Mouse (Mus musculus) limb, embryonic 12.5 days (tissue): Measurements from ENCODE around the gene Arf3. TPM values are rescaled to one million over a fixed set of nuclear protein-coding genes. Genes with fewer than 3 reads are reported as not detected.

Experiments
- ATAC-seq: fragments of 200-750 bp; cut with Nextera tagmentation; 2 replicates; pipeline ENCODE4 v1.8.0; 2017; ENCODE audit warnings: low read depth, moderate TSS enrichment; ENCODE audit not compliant: insufficient number of reproducible peaks, insufficient read depth, low FRiP score, low TSS enrichment
- H3K27ac ChIP-seq: fragments of 300-500 bp; sonication (generic); 2 replicates; pipeline ENCODE4 v1.5.1; 2016; ENCODE audit warnings: mild to moderate bottlenecking, moderate library complexity
- H3K27me3 ChIP-seq: fragments of 300-500 bp; sonication (generic); 2 replicates; pipeline ENCODE4 v1.6.1; 2016; ENCODE audit warnings: mild to moderate bottlenecking, moderate library complexity
- H3K36me3 ChIP-seq: fragments of 300-500 bp; sonication (generic); 2 replicates; pipeline ENCODE4 v1.6.1; 2016; ENCODE audit warnings: mild to moderate bottlenecking, moderate library complexity
- H3K4me1 ChIP-seq: fragments of 300-500 bp; sonication (generic); replicated peaks from 2 replicates; pipeline ENCODE4 v1.6.1; 2016
- H3K4me2 ChIP-seq: fragments of 300-500 bp; sonication (generic); 2 replicates; pipeline ENCODE4 v1.6.1; 2016; ENCODE audit warnings: mild to moderate bottlenecking, moderate library complexity
- H3K4me3 ChIP-seq: fragments of 300-500 bp; sonication (generic); replicated peaks from 2 replicates; pipeline ENCODE4 v1.5.1; 2016; ENCODE audit warnings: mild to moderate bottlenecking
- H3K9ac ChIP-seq: fragments of 300-500 bp; sonication (generic); replicated peaks from 2 replicates; pipeline ENCODE4 v1.6.1; 2016; ENCODE audit warnings: mild to moderate bottlenecking, moderate library complexity
- H3K9me3 ChIP-seq: fragments of 300-500 bp; sonication (generic); 2 replicates; pipeline ENCODE4 v1.6.1; 2016; ENCODE audit warnings: mild to moderate bottlenecking, moderate library complexity
- WGBS: fragments of 180-500 bp; shearing (Covaris S2); methylation state at CpG from one replicate; pipeline ENCODE4 v1.1.7; 2016; 5-methylcytosine and 5-hydroxymethylcytosine counted together
- polyA plus RNA-seq: library from polyadenylated mRNA; unstranded; fragments of >200 nt; fragmentation: Nextera tagmentation; extraction: Ambion mirVana; gene quantifications from 2 replicates; pipeline ENCODE4 v1.2.1, GENCODE M21; 2016

The Arf3 gene
- polyA plus RNA-seq, 1 experiment from 2014 or later = 46.5 TPM

- no peak overlapping the region for H3K9ac ChIP-seq
- WGBS = 3% methylated on average over 8 of the region's 8 CpGs
- H3K4me2 ChIP-seq = no peak overlapping the region
- no peak overlapping the region for H3K4me3 ChIP-seq
- H3K36me3 ChIP-seq = no peaks in the 10 kb centered on the region
- H3K27me3 ChIP-seq = peaks cover 100% of the 10 kb centered on the region
- no peaks in the 10 kb centered on the region for H3K9me3 ChIP-seq
- ATAC-seq = no peak
- H3K27ac ChIP-seq = no peak overlapping the region
- peaks cover 39% of the 10 kb centered on the region for H3K4me1 ChIP-seq
Measured at GRCm38 (mm10) chr15:98802926-98803325, 39.9 kb upstream of the Arf3 start.

- ATAC-seq = no peak
- WGBS = 14% methylated on average over 12 of the region's 12 CpGs
- peaks cover 18% of the 10 kb centered on the region for H3K4me1 ChIP-seq
Measured at GRCm38 (mm10) chr15:98799396-98799795, 36.4 kb upstream of the Arf3 start.

DNA sequence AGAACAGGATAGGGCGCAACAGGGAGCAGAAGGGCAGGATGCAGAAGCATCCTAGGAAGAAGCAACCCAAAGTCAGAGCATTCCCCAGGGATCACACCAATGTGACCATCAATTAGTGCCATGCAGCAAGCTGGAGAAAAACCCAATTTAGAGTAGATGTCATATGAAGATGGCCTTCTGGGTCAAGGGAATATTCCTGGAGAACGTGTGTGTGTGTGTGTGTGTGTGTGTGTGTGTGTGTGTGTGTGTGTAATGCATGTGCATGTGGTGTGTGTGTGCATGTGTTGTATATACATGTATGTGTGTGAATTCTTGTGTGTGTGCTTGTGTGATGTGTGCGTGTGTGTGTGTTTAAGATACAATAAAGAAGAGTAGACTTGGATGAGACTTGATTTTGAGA is 35.9 kb upstream of the Arf3 start:
- Histone ChIP-seq H3K4me1 (peaks cover 17% of the 10 kb centered on the region), H3K9ac (no peak overlapping the region), H3K36me3 (no peaks in the 10 kb centered on the region), H3K4me2 (no peak overlapping the region), H3K4me3 (no peak overlapping the region), H3K9me3 (no peaks in the 10 kb centered on the region), H3K27me3 (peaks cover 100% of the 10 kb centered on the region), H3K27ac (no peak overlapping the region)
- ATAC-seq = no peak
- WGBS = 44% methylated on average over 3 of the region's 3 CpGs

More at GRCm38 (mm10) chr15:98799396-98799795, 36.4 kb upstream of the Arf3 start:
- Histone ChIP-seq H3K27me3 (peaks cover 100% of the 10 kb centered on the region), H3K9ac (no peak overlapping the region), H3K9me3 (no peaks in the 10 kb centered on the region), H3K4me3 (no peak overlapping the region), H3K27ac (no peak overlapping the region), H3K4me2 (no peak overlapping the region), H3K36me3 (no peaks in the 10 kb centered on the region)

DNA sequence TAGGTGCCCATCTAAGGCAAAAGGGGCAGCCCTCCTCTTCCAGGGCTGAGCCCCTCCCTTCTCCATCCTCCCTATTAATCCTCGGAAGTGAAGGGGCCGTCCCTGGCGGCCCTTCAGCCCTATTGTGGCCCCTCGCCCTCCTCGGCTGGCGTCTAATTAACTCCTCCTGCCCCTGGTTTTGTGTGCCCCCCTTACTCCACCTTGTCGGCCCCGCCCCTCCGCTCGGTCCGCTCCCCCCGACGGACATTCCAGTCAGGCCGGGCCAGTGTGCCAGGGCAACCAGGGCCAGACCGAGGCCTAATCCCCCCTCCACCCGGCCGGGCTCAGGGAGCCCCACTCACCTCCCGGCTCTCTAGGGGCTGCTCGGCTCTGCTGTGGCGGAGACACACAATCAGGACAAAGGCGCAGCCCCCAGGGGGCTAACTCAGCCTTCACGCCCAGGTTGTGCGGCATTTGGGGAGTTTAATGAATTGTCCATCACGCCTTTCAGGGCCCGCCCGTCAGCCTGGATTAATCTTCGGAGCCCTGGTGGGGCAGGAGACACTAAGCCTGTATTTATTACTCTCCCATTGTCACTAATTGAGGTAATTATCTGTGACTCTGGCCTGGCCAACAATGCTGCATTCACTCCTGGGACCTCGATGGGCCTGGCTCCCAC is 35.0 kb upstream of the Arf3 start:
- Histone ChIP-seq H3K4me3 (peak overlapping the region; percentile 21), H3K9me3 (no peaks in the 10 kb centered on the region), H3K36me3 (no peaks in the 10 kb centered on the region), H3K4me1 (peaks cover 16% of the 10 kb centered on the region), H3K27me3 (peaks cover 100% of the 10 kb centered on the region), H3K9ac (0 out of 2 replicates have a peak overlapping the region, but pooled peaks have one; percentile 37), H3K4me2 (peak overlapping the region; percentile 26; the same call in 1 of the 2 replicates), H3K27ac (no peak overlapping the region)
- no peak for ATAC-seq
- WGBS = 3% methylated on average over 28 of the region's 28 CpGs

DNA sequence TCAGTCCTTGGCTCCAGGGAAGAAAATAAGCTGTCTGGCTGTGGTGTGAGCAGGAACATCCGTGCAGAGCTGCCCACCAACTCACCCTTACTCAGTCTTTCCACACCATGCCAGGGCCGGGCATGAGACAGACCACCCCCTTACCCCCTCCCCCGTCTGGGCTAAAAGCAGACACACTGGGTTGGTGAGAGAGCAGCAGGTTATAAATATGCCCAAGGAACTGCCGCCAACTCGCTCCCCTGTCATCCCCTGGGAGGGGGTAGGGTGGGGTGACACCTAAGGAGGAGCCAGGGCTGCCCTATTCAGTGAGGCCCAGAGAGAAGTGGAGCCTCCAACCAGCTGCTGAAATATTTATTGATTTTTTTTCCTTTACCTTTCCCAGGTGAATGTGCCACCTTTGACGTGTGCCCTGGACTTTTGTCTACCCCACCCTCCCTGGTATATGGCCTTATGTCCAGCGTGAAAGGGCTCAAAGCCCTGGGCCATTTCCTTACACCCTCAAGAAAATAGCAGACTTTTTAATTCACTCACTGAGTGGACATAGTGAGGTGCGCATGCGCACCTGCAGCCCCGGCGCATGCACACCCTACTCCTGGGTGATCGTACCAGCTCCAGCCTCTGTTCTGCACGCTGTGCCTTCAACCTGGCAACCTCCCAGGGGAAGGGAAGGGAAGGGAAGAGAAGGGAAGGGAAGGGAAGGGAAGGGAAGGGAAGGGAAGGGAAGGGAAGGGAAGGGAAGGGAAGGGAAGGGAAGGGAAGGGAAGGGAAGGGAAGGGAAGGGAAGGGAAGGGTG is 34.0 kb upstream of the Arf3 start:
- Histone ChIP-seq H3K27ac (no peak overlapping the region), H3K36me3 (no peaks in the 10 kb centered on the region), H3K27me3 (peaks cover 100% of the 10 kb centered on the region), H3K4me2 (no peak overlapping the region), H3K9ac (no peak overlapping the region), H3K4me1 (peaks cover 25% of the 10 kb centered on the region), H3K4me3 (no peak overlapping the region), H3K9me3 (no peaks in the 10 kb centered on the region)
- no peak for ATAC-seq
- 6% methylated on average over 13 of the region's 13 CpGs for WGBS

DNA sequence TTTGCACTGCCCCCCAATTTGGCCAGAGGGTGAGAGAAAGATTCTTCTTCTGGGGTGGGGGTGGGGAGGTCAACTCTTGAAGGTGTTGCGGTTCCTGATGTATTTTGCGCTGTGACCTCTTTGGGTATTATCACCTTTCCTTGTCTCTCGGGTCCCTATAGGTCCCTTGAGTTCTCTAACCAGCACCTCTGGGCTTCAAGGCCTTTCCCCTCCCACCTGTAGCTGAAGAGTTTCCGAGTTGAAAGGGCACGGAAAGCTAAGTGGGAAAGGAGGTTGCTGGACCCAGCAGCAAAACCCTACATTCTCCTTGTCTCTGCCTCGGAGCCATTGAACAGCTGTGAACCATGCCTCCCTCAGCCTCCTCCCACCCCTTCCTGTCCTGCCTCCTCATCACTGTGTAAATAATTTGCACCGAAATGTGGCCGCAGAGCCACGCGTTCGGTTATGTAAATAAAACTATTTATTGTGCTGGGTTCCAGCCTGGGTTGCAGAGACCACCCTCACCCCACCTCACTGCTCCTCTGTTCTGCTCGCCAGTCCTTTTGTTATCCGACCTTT is 30.2 kb upstream of the Arf3 start:
- H3K36me3 ChIP-seq = no peaks in the 10 kb centered on the region
- H3K4me1 ChIP-seq = peaks cover 41% of the 10 kb centered on the region
- no peaks in the 10 kb centered on the region for H3K9me3 ChIP-seq
- WGBS = 2% methylated on average over 13 of the region's 13 CpGs
- H3K27me3 ChIP-seq = peaks cover 100% of the 10 kb centered on the region
- no peak for ATAC-seq
- no peak overlapping the region for H3K9ac ChIP-seq
- H3K27ac ChIP-seq = no peak overlapping the region
- H3K4me3 ChIP-seq = peak overlapping the region; percentile 34; the same call in 1 of the 2 replicates
- H3K4me2 ChIP-seq = peak overlapping the region; percentile 44

DNA sequence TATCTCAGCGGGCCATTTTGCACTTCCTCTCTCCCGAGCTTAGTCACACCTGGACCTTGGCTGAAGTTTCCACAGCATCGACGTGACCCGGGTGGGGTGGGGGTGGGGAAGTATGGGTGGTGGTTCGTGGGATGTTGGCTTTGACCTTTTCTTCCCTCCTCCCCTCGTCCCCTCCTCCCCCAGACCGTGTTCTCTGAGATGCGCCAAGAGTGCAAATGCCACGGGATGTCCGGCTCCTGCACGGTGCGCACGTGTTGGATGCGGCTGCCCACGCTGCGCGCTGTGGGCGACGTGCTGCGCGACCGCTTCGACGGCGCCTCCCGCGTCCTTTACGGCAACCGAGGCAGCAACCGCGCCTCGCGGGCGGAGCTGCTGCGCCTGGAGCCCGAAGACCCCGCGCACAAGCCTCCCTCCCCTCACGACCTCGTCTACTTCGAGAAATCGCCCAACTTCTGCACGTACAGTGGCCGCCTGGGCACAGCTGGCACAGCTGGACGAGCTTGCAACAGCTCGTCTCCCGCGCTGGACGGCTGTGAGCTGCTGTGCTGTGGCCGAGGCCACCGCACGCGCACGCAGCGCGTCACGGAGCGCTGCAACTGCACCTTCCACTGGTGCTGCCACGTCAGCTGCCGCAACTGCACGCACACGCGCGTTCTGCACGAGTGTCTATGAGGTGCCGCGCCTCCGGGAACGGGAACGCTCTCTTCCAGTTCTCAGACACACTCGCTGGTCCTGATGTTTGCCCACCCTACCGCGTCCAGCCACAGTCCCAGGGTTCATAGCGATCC is 29.4 kb upstream of the Arf3 start:
- H3K9ac ChIP-seq = no peak overlapping the region
- H3K36me3 ChIP-seq = no peaks in the 10 kb centered on the region
- peaks cover 100% of the 10 kb centered on the region for H3K27me3 ChIP-seq
- H3K9me3 ChIP-seq = no peaks in the 10 kb centered on the region
- H3K4me1 ChIP-seq = peaks cover 34% of the 10 kb centered on the region
- no peak overlapping the region for H3K27ac ChIP-seq
- no peak for ATAC-seq
- peak overlapping the region; percentile 34 for H3K4me3 ChIP-seq
- WGBS = 3% methylated on average over 74 of the region's 75 CpGs
- peak overlapping the region; percentile 44 for H3K4me2 ChIP-seq

- ATAC-seq = no peak
- 2% methylated on average over 23 of the region's 23 CpGs for WGBS
- H3K4me1 ChIP-seq = peaks cover 30% of the 10 kb centered on the region
- no peaks in the 10 kb centered on the region for H3K9me3 ChIP-seq
- H3K4me2 ChIP-seq = no peak overlapping the region
- H3K36me3 ChIP-seq = no peaks in the 10 kb centered on the region
- peaks cover 99% of the 10 kb centered on the region for H3K27me3 ChIP-seq
- H3K27ac ChIP-seq = no peak overlapping the region
- peak overlapping the region; percentile 11 for H3K4me3 ChIP-seq
- no peak overlapping the region for H3K9ac ChIP-seq
Measured at GRCm38 (mm10) chr15:98791771-98792170, 28.8 kb upstream of the Arf3 start.

- H3K36me3 ChIP-seq = no peaks in the 10 kb centered on the region
- H3K27me3 ChIP-seq = peaks cover 99% of the 10 kb centered on the region
- H3K9ac ChIP-seq = 0 out of 2 replicates have a peak overlapping the region, but pooled peaks have one; percentile 18
- peaks cover 30% of the 10 kb centered on the region for H3K4me1 ChIP-seq
- peak overlapping the region; percentile 23 for H3K4me3 ChIP-seq
- no peak for ATAC-seq
- H3K27ac ChIP-seq = no peak overlapping the region
- H3K9me3 ChIP-seq = no peaks in the 10 kb centered on the region
- peak overlapping the region; percentile 23 for H3K4me2 ChIP-seq
- WGBS = 0% methylated on average over 12 of the region's 12 CpGs
Measured at GRCm38 (mm10) chr15:98791221-98791620, 28.2 kb upstream of the Arf3 start.

DNA sequence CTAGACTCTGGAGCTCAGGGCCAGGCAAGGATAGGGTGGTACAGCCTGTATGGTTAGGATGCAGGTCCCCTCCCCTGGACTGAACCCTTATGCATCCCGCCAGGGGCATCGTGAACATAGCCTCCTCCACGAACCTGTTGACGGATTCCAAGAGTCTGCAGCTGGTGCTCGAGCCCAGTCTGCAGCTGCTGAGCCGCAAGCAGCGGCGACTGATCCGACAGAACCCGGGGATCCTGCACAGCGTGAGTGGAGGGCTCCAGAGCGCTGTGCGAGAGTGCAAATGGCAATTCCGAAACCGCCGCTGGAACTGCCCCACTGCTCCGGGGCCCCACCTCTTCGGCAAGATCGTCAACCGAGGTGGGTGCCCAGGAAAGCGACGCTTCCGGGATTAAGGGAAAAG is 27.7 kb upstream of the Arf3 start:
- WGBS = 1% methylated on average over 23 of the region's 23 CpGs
- no peak for ATAC-seq
- Histone ChIP-seq H3K9me3 (no peaks in the 10 kb centered on the region), H3K36me3 (no peaks in the 10 kb centered on the region), H3K27me3 (peaks cover 96% of the 10 kb centered on the region), H3K4me3 (peak overlapping the region; percentile 23), H3K9ac (0 out of 2 replicates have a peak overlapping the region, but pooled peaks have one; percentile 18), H3K27ac (no peak overlapping the region), H3K4me2 (peak overlapping the region; percentile 23), H3K4me1 (peaks cover 30% of the 10 kb centered on the region)
